Mouse (Mus musculus) C2C12 (cell line): ENCODE results near the gene Psmc3ip. TPM values are rescaled to one million over a fixed set of nuclear protein-coding genes. Genes with fewer than 3 reads are reported as not detected.

Experiments used
- H3K27me3 ChIP-seq: one replicate; pipeline ENCODE4 v1.6.1; 2011; ENCODE audit not compliant: control insufficient read depth, insufficient read depth, insufficient read length
- H3K36me3 ChIP-seq: one replicate; pipeline ENCODE4 v1.6.1; 2011; ENCODE audit not compliant: control insufficient read depth, insufficient read depth
- H3K4me3 ChIP-seq: one replicate; pipeline ENCODE4 v1.5.1; 2011; ENCODE audit warnings: mild to moderate bottlenecking, control low read depth; ENCODE audit not compliant: poor library complexity, insufficient read depth, severe bottlenecking
- H3K79me2 ChIP-seq: one replicate; pipeline ENCODE4 v1.6.1; 2011; ENCODE audit not compliant: control insufficient read depth, insufficient read depth
- H3K79me3 ChIP-seq: one replicate; pipeline ENCODE4 v1.6.1; 2011; ENCODE audit warnings: low read depth, control low read depth
- H3ac ChIP-seq: one replicate; pipeline ENCODE3; 2011; ENCODE audit warnings: low read depth; ENCODE audit not compliant: control insufficient read depth, insufficient read length
- CEBPB ChIP-seq: IDR thresholded peaks from one replicate; pipeline ENCODE4 v1.6.1; 2011; ENCODE audit warnings: low read depth, mild to moderate bottlenecking, control low read depth, moderate library complexity
- CTCF ChIP-seq: IDR thresholded peaks from one replicate; pipeline ENCODE4 v1.5.1; 2011; ENCODE audit not compliant: control insufficient read depth, insufficient read depth, insufficient read length
- FOSL1 ChIP-seq: IDR thresholded peaks from one replicate; pipeline ENCODE4 v1.8.0; 2011; ENCODE audit warnings: mild to moderate bottlenecking, low read length; ENCODE audit not compliant: poor library complexity, insufficient read depth, severe bottlenecking
- MAX ChIP-seq: IDR thresholded peaks from one replicate; pipeline ENCODE4 v1.6.1; 2011; ENCODE audit warnings: mild to moderate bottlenecking, control low read depth
- MYOD1 ChIP-seq: IDR thresholded peaks from one replicate; pipeline ENCODE4 v1.6.1; 2011; ENCODE audit warnings: low read depth; ENCODE audit not compliant: control insufficient read depth, insufficient read length
- MYOG ChIP-seq: IDR thresholded peaks from one replicate; pipeline ENCODE4 v1.6.1; 2011; ENCODE audit not compliant: control insufficient read depth, insufficient read length; ENCODE audit errors: extremely low read depth
- USF1 ChIP-seq: IDR thresholded peaks from one replicate; pipeline ENCODE4 v1.6.1; 2011; ENCODE audit warnings: low read depth, mild to moderate bottlenecking, control low read depth, moderate library complexity
- microRNA-seq: library from miRNA; unstranded; fragments of <30 nt; microRNA quantifications from one replicate; pipeline ENCODE4, GENCODE M21; 2019; ENCODE audit warnings: borderline microRNAs expressed
- polyA plus RNA-seq: library from polyadenylated mRNA; unstranded; fragments of >200 nt; fragmentation: generic; extraction: Trizol; gene quantifications from one replicate; pipeline ENCODE4 v1.2.1, GENCODE M21; 2012; ENCODE audit warnings: missing spikeins

Gene Psmc3ip
- polyA plus RNA-seq, 1 experiment: 24.0 TPM

- H3K27me3 ChIP-seq: no peaks in the 10 kb centered on the region
- TF ChIP-seq USF1 (no peak), MYOG (no peak), FOSL1 (no peak), MYOD1 (no peak), MAX (no peak), CEBPB (no peak), CTCF (no peak)
- peaks cover 24% of the 10 kb centered on the region for H3K36me3 ChIP-seq
Observed at GRCm38 (mm10) chr11:101051051-101051493, 44.2 kb downstream of the Psmc3ip start.

GRCm38 (mm10) chr11:101050359-101050758 is 44.9 kb downstream of the Psmc3ip start:
- Histone ChIP-seq H3K27me3 (no peaks in the 10 kb centered on the region), H3ac (no peak overlapping the region), H3K36me3 (peaks cover 32% of the 10 kb centered on the region), H3K79me3 (no peaks in the 10 kb centered on the region), H3K79me2 (no peaks in the 10 kb centered on the region), H3K4me3 (no peak overlapping the region)
- no peak for TF ChIP-seq USF1
- TF ChIP-seq MAX: no peak
- no peak for TF ChIP-seq FOSL1
- TF ChIP-seq MYOD1: no peak
- TF ChIP-seq CTCF: no peak
- TF ChIP-seq MYOG: no peak
- no peak for TF ChIP-seq CEBPB

More at GRCm38 (mm10) chr11:101051051-101051493, 44.2 kb downstream of the Psmc3ip start:
- H3K79me3 ChIP-seq: no peaks in the 10 kb centered on the region
- no peak overlapping the region for H3ac ChIP-seq
- no peak overlapping the region for H3K4me3 ChIP-seq
- H3K79me2 ChIP-seq: no peaks in the 10 kb centered on the region

- Histone ChIP-seq H3K79me3 (no peaks in the 10 kb centered on the region), H3K27me3 (no peaks in the 10 kb centered on the region), H3K79me2 (no peaks in the 10 kb centered on the region), H3ac (no peak overlapping the region), H3K36me3 (peaks cover 45% of the 10 kb centered on the region), H3K4me3 (no peak overlapping the region)
- TF ChIP-seq USF1: no peak
- no peak for TF ChIP-seq MAX
- no peak for TF ChIP-seq CEBPB
- no peak for TF ChIP-seq MYOG
- TF ChIP-seq MYOD1: no peak
- no peak for TF ChIP-seq FOSL1
- no peak for TF ChIP-seq CTCF
Observed at GRCm38 (mm10) chr11:101047502-101047901, 47.7 kb downstream of the Psmc3ip start.

GRCm38 (mm10) chr11:101046440-101046839 is 48.8 kb downstream of the Psmc3ip start:
- TF ChIP-seq CTCF (no peak), FOSL1 (no peak), MYOG (no peak), MAX (no peak), USF1 (no peak), CEBPB (no peak), MYOD1 (no peak)
- Histone ChIP-seq H3K79me2 (no peaks in the 10 kb centered on the region), H3K27me3 (no peaks in the 10 kb centered on the region), H3K79me3 (no peaks in the 10 kb centered on the region), H3K36me3 (peaks cover 48% of the 10 kb centered on the region), H3K4me3 (no peak overlapping the region), H3ac (no peak overlapping the region)

DNA sequence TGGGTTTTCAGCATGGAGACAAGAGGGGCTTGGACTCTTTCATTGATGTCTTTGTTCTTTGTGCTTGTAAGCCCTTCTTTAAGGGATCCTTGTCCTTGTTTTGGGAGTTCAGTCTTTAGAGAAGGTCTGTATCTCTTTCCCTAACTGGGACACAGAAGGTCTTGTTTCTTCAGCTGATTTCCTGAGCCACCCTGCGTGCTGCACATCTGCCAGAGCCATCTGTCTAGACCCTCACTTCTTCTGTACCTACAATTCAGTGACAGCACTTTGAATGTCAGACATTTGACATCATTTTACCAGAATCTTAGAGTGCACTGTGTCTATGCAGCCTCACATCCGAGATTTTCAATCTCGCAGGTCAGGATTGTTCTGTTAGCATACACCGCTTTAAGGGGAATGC is 49.4 kb downstream of the Psmc3ip start:
- Histone ChIP-seq H3K27me3 (no peaks in the 10 kb centered on the region), H3K4me3 (no peak overlapping the region), H3K79me3 (no peaks in the 10 kb centered on the region), H3ac (no peak overlapping the region), H3K36me3 (peaks cover 44% of the 10 kb centered on the region), H3K79me2 (no peaks in the 10 kb centered on the region)
- no peak for TF ChIP-seq MYOG
- no peak for TF ChIP-seq CTCF
- no peak for TF ChIP-seq USF1
- no peak for TF ChIP-seq MYOD1
- no peak for TF ChIP-seq MAX
- no peak for TF ChIP-seq FOSL1
- TF ChIP-seq CEBPB: no peak

Small RNAs within 50 kb of the gene (microRNA-seq; reads per million reads assigned to microRNA genes)
- gene Gm27626: not detected

Other genes starting within 250 kb of the Psmc3ip start
- 2.4 TPM for gene Stat5b, start 244.7 kb downstream of the Psmc3ip start, polyA plus RNA-seq
- gene Stat5a, start 236.1 kb downstream of the Psmc3ip start, polyA plus RNA-seq: 13.3 TPM
- gene Stat3, start 155.9 kb downstream of the Psmc3ip start, polyA plus RNA-seq: 36.1 TPM
- gene Cavin1, start 124.5 kb downstream of the Psmc3ip start, polyA plus RNA-seq: 418 TPM
- 22.8 TPM for gene Atp6v0a1, start 86.0 kb downstream of the Psmc3ip start, polyA plus RNA-seq
- gene Naglu, start 25.4 kb downstream of the Psmc3ip start, polyA plus RNA-seq: 7.3 TPM
- not detected for gene Hsd17b1, start 17.0 kb downstream of the Psmc3ip start, polyA plus RNA-seq
- gene Coasy, start 12.9 kb downstream of the Psmc3ip start, polyA plus RNA-seq: 31.0 TPM
- 39.7 TPM for gene Mlx, start 8.2 kb downstream of the Psmc3ip start, polyA plus RNA-seq
- 25.7 TPM for gene Retreg3, start 24.5 kb upstream of the Psmc3ip start, polyA plus RNA-seq
- 115 TPM for gene Tubg1, start 24.5 kb upstream of the Psmc3ip start, polyA plus RNA-seq
- gene Tubg2, start 60.5 kb upstream of the Psmc3ip start, polyA plus RNA-seq: 0.13 TPM
- gene Cntnap1, start 75.1 kb upstream of the Psmc3ip start, polyA plus RNA-seq: 0.28 TPM
- 18.3 TPM for gene Plekhh3, start 75.9 kb upstream of the Psmc3ip start, polyA plus RNA-seq
- gene Ccr10, start 80.0 kb upstream of the Psmc3ip start, polyA plus RNA-seq: 0.18 TPM
- gene Ezh1, start 131.0 kb upstream of the Psmc3ip start, polyA plus RNA-seq: 4.5 TPM
- gene Ramp2, start 150.6 kb upstream of the Psmc3ip start, polyA plus RNA-seq: 0.66 TPM
- gene Vps25, start 158.3 kb upstream of the Psmc3ip start, polyA plus RNA-seq: 116 TPM
- 0.49 TPM for gene Wnk4, start 165.1 kb upstream of the Psmc3ip start, polyA plus RNA-seq
- gene Cntd1, start 183.6 kb upstream of the Psmc3ip start, polyA plus RNA-seq: 0.05 TPM
- gene Coa3, start 183.7 kb upstream of the Psmc3ip start, polyA plus RNA-seq: 85.2 TPM
- 103 TPM for gene Becn1, start 206.8 kb upstream of the Psmc3ip start, polyA plus RNA-seq
- gene Psme3, start 220.8 kb upstream of the Psmc3ip start, polyA plus RNA-seq: 89.9 TPM
- gene Aoc2, start 229.6 kb upstream of the Psmc3ip start, polyA plus RNA-seq: 1.2 TPM
- 0.07 TPM for gene Aoc3, start 235.2 kb upstream of the Psmc3ip start, polyA plus RNA-seq